Mouse (Mus musculus) C2C12 (cell line): Measurements from ENCODE around the gene Apaf1. TPM values are rescaled to one million over a fixed set of nuclear protein-coding genes. Genes with fewer than 3 reads are reported as not detected.

Source experiments
- H3K27me3 ChIP-seq: one replicate; pipeline ENCODE4 v1.6.1; 2011; ENCODE audit not compliant: control insufficient read depth, insufficient read depth, insufficient read length
- H3K36me3 ChIP-seq: one replicate; pipeline ENCODE4 v1.6.1; 2011; ENCODE audit not compliant: control insufficient read depth, insufficient read depth
- H3K4me3 ChIP-seq: one replicate; pipeline ENCODE4 v1.5.1; 2011; ENCODE audit warnings: mild to moderate bottlenecking, control low read depth; ENCODE audit not compliant: poor library complexity, insufficient read depth, severe bottlenecking
- H3K79me2 ChIP-seq: one replicate; pipeline ENCODE4 v1.6.1; 2011; ENCODE audit not compliant: control insufficient read depth, insufficient read depth
- H3K79me3 ChIP-seq: one replicate; pipeline ENCODE4 v1.6.1; 2011; ENCODE audit warnings: low read depth, control low read depth
- H3ac ChIP-seq: one replicate; pipeline ENCODE3; 2011; ENCODE audit warnings: low read depth; ENCODE audit not compliant: control insufficient read depth, insufficient read length
- CEBPB ChIP-seq: IDR thresholded peaks from one replicate; pipeline ENCODE4 v1.6.1; 2011; ENCODE audit warnings: low read depth, mild to moderate bottlenecking, control low read depth, moderate library complexity
- CTCF ChIP-seq: IDR thresholded peaks from one replicate; pipeline ENCODE4 v1.5.1; 2011; ENCODE audit not compliant: control insufficient read depth, insufficient read depth, insufficient read length
- FOSL1 ChIP-seq: IDR thresholded peaks from one replicate; pipeline ENCODE4 v1.8.0; 2011; ENCODE audit warnings: mild to moderate bottlenecking, low read length; ENCODE audit not compliant: poor library complexity, insufficient read depth, severe bottlenecking
- MAX ChIP-seq: IDR thresholded peaks from one replicate; pipeline ENCODE4 v1.6.1; 2011; ENCODE audit warnings: mild to moderate bottlenecking, control low read depth
- MYOD1 ChIP-seq: IDR thresholded peaks from one replicate; pipeline ENCODE4 v1.6.1; 2011; ENCODE audit warnings: low read depth; ENCODE audit not compliant: control insufficient read depth, insufficient read length
- MYOG ChIP-seq: IDR thresholded peaks from one replicate; pipeline ENCODE4 v1.6.1; 2011; ENCODE audit not compliant: control insufficient read depth, insufficient read length; ENCODE audit errors: extremely low read depth
- USF1 ChIP-seq: IDR thresholded peaks from one replicate; pipeline ENCODE4 v1.6.1; 2011; ENCODE audit warnings: low read depth, mild to moderate bottlenecking, control low read depth, moderate library complexity
- polyA plus RNA-seq: library from polyadenylated mRNA; unstranded; fragments of >200 nt; fragmentation: generic; extraction: Trizol; gene quantifications from one replicate; pipeline ENCODE4 v1.2.1, GENCODE M21; 2012; ENCODE audit warnings: missing spikeins

The Apaf1 gene
- polyA plus RNA-seq, 1 experiment: 5.9 TPM

DNA sequence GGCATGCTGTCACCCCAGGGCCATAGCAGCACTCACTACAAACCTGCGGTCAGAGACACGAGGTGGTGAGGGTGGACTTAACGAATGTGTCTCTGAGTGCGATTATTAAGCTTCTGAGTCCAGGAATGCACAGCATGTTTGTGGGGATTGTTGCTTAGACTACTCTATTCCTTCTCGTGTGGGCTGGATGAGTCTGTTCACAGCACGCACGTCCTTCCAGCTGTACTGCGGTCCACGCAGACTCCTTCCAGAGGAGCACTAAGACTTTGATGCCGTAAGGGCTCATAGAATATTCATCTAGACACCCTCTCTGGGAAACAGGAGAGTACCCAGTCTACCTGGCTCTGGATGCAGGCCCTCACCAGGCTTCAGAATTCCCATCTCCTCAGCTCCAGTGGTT, 114.3 kb downstream of the Apaf1 start:
- Histone ChIP-seq H3ac (no peak overlapping the region), H3K4me3 (no peak overlapping the region), H3K36me3 (no peaks in the 10 kb centered on the region), H3K79me2 (no peaks in the 10 kb centered on the region), H3K79me3 (no peaks in the 10 kb centered on the region), H3K27me3 (no peaks in the 10 kb centered on the region)
- TF ChIP-seq CTCF: no peak
- no peak for TF ChIP-seq USF1
- TF ChIP-seq MYOG: no peak
- TF ChIP-seq FOSL1: no peak
- TF ChIP-seq MAX: no peak
- no peak for TF ChIP-seq CEBPB
- no peak for TF ChIP-seq MYOD1

DNA sequence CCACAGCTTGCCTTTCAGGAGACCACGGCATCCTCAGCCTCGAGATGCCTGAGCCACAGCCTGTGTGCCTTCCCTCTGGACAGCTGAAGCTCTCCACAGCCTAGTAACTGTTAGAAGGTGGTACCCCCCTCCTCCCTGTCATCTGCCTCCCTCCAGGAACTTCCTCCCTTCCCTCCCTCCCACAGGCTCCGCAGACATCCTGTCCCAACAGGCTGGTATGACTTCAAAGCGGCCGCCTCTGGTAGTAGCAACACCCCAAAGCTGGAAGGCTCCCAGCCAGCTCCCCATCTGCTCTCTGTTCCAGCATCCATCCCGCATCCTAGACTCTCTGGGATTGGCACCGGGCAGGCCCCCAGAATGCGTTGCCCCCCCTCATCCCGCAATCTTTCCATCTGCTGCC, 115.7 kb downstream of the Apaf1 start:
- TF ChIP-seq CEBPB: no peak
- TF ChIP-seq CTCF: no peak
- no peak for TF ChIP-seq FOSL1
- no peak for TF ChIP-seq MAX
- TF ChIP-seq MYOG: no peak
- no peak for TF ChIP-seq USF1
- TF ChIP-seq MYOD1: no peak
- Histone ChIP-seq H3K4me3 (no peak overlapping the region), H3K79me2 (no peaks in the 10 kb centered on the region), H3K36me3 (no peaks in the 10 kb centered on the region), H3K27me3 (no peaks in the 10 kb centered on the region), H3K79me3 (no peaks in the 10 kb centered on the region), H3ac (no peak overlapping the region)

DNA sequence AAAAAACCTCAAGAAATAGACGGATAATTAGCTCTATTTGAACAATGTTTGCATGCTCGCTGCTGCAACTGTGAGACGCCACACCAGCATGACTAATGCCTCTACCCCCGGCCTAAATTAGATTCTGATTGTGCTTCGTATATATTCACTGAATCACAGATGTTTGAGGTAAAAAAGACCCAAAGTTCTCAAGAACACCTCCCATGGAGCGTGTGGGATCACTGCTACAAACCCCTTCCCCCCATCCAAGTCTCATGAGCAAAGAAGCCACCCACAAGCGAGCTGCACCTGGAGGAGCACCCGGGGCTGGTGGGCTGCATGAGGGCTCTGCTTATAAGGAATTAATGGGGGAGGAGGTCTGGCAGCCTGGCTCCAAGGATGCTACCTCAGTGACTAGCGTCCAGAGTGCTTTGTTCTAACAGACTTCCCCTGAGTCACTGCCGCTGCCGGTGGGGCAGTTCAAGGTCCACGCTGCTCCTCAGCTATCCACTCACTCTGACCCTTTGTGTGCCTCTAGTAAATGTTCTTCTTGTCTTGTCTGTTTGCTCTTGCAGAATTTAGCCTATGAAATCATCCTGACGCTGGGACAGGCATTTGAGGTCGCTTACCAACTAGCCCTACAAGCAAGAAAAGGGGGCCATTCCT, 116.8 kb downstream of the Apaf1 start:
- Histone ChIP-seq H3K79me3 (no peaks in the 10 kb centered on the region), H3ac (peak overlapping the region; percentile 54), H3K36me3 (no peaks in the 10 kb centered on the region), H3K27me3 (no peaks in the 10 kb centered on the region), H3K79me2 (no peaks in the 10 kb centered on the region), H3K4me3 (no peak overlapping the region)
- TF ChIP-seq MAX: no peak
- TF ChIP-seq FOSL1: no peak
- TF ChIP-seq MYOG: no peak
- TF ChIP-seq CEBPB: no peak
- no peak for TF ChIP-seq MYOD1
- TF ChIP-seq USF1: no peak
- no peak for TF ChIP-seq CTCF

DNA sequence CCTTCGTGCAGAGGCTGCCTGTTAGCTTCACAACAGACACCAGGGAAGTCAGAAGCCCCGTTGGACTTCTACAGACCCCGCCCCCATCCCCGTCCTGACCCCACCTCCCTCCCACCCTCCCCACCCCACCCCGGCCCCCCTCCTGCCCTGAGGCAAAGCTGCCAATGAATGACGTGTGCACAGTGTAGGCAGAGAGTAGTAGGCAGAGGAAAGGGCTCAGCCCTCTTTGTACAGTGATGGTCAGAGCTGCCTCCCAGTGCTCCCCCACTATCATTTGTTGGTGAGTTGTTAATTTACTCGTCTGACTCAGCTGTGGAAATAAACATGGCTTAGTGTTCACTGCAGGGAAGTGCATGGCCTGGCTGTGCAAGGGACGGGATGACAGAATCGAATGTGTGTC, 118.1 kb downstream of the Apaf1 start:
- TF ChIP-seq FOSL1 (no peak), MYOG (no peak), MYOD1 (no peak), CTCF (no peak), CEBPB (no peak), MAX (no peak), USF1 (no peak)
- Histone ChIP-seq H3K79me3 (no peaks in the 10 kb centered on the region), H3K27me3 (no peaks in the 10 kb centered on the region), H3K4me3 (no peak overlapping the region), H3K79me2 (no peaks in the 10 kb centered on the region), H3K36me3 (no peaks in the 10 kb centered on the region), H3ac (no peak overlapping the region)

DNA sequence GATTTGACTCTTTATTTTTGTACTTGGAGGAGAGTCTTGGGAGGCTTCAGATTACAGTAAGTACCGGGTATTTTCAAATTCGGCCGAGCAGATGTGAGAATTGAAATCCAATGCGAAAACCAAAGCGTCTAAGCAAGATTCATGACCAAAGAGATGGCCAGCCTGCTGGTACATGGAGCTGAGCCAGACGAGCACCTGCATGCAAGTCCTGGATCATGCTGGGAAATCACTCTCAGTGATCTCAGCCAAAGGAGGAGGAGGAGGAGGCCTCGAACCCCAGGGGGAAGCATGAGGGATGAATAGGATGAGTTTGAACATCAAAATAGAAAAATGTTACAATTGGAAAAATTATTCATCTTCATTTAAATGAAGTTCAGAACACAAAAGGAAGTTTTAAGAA, 122.2 kb downstream of the Apaf1 start:
- no peak for TF ChIP-seq CEBPB
- no peak for TF ChIP-seq MYOG
- no peak for TF ChIP-seq FOSL1
- TF ChIP-seq USF1: no peak
- TF ChIP-seq CTCF: no peak
- TF ChIP-seq MYOD1: no peak
- TF ChIP-seq MAX: no peak
- H3K27me3 ChIP-seq: no peaks in the 10 kb centered on the region
- no peaks in the 10 kb centered on the region for H3K79me2 ChIP-seq
- no peak overlapping the region for H3K4me3 ChIP-seq
- no peak overlapping the region for H3ac ChIP-seq
- no peaks in the 10 kb centered on the region for H3K79me3 ChIP-seq
- H3K36me3 ChIP-seq: no peaks in the 10 kb centered on the region

DNA sequence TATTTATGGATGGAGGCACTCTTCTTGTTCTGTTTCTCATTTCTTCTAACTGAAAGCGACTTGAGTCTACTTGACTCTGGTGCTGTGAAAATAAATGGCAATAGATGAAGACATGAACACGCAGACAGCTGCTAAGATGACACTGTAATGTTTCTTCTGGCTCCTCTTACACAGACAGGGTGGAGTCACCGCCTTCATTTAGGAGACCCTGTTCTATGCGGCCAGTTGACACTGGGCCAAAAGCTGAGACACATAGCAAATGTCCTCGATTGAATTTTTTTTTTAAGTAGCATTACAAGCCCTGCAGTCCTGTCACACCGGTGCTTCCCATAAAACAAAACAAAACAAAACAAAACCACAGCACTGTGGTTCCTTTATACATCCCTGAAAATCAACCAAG, 128.7 kb downstream of the Apaf1 start:
- Histone ChIP-seq H3K79me2 (no peaks in the 10 kb centered on the region), H3K36me3 (no peaks in the 10 kb centered on the region), H3ac (no peak overlapping the region), H3K27me3 (no peaks in the 10 kb centered on the region), H3K79me3 (no peaks in the 10 kb centered on the region), H3K4me3 (no peak overlapping the region)
- no peak for TF ChIP-seq USF1
